Mouse (Mus musculus) hindbrain, embryonic 12.5 days (tissue): ENCODE results near the gene 2510009E07Rik. TPM values are rescaled to one million over a fixed set of nuclear protein-coding genes. Genes with fewer than 3 reads are reported as not detected.
A peak's percentile ranks its signal among the peaks of the same experiment; 100 is the strongest.
"Not testable (repeated sequence)": the region's sequence is repeated elsewhere in the genome, so short reads cannot be mapped to it uniquely, and the experiment has no call there.

Source experiments
- ATAC-seq: fragments of 200-750 bp; cut with Nextera tagmentation; 2 replicates; pipeline ENCODE4 v1.8.0; 2017; ENCODE audit warnings: moderate TSS enrichment; ENCODE audit not compliant: low FRiP score
- H3K27ac ChIP-seq: fragments of 300-500 bp; sonication (generic); 2 replicates; pipeline ENCODE4 v1.5.1; 2016; ENCODE audit warnings: mild to moderate bottlenecking
- H3K27me3 ChIP-seq: fragments of 300-500 bp; sonication (generic); 2 replicates; pipeline ENCODE4 v1.6.1; 2016; ENCODE audit warnings: mild to moderate bottlenecking
- H3K36me3 ChIP-seq: fragments of 300-500 bp; sonication (generic); 2 replicates; pipeline ENCODE4 v1.6.1; 2016; ENCODE audit warnings: mild to moderate bottlenecking
- H3K4me1 ChIP-seq: fragments of 300-500 bp; sonication (generic); 2 replicates; pipeline ENCODE4 v1.6.1; 2016
- H3K4me2 ChIP-seq: fragments of 300-500 bp; sonication (generic); replicated peaks from 2 replicates; pipeline ENCODE4 v1.6.1; 2016; ENCODE audit warnings: mild to moderate bottlenecking
- H3K4me3 ChIP-seq: fragments of 300-500 bp; sonication (generic); 2 replicates; pipeline ENCODE4 v1.5.1; 2016; ENCODE audit warnings: mild to moderate bottlenecking
- H3K9ac ChIP-seq: fragments of 300-500 bp; sonication (generic); 2 replicates; pipeline ENCODE4 v1.6.1; 2016; ENCODE audit warnings: mild to moderate bottlenecking, moderate library complexity
- H3K9me3 ChIP-seq: fragments of 300-500 bp; sonication (generic); replicated peaks from 2 replicates; pipeline ENCODE4 v1.6.1; 2016; ENCODE audit warnings: mild to moderate bottlenecking
- WGBS: fragments of 180-500 bp; shearing (Covaris S2); methylation state at CpG from one replicate; pipeline ENCODE4 v1.1.7; 2016; 5-methylcytosine and 5-hydroxymethylcytosine counted together
- polyA plus RNA-seq: library from polyadenylated mRNA; unstranded; fragments of >200 nt; fragmentation: Nextera tagmentation; extraction: Ambion mirVana; gene quantifications from 2 replicates; pipeline ENCODE4 v1.2.1, GENCODE M21; 2016

The 2510009E07Rik gene
- polyA plus RNA-seq, 1 experiment from 2014 or later = 56.0 TPM

- H3K9me3 ChIP-seq, H3K4me1 ChIP-seq, H3K27me3 ChIP-seq, H3K9ac ChIP-seq, H3K4me2 ChIP-seq, ATAC-seq, H3K4me3 ChIP-seq, H3K27ac ChIP-seq: not testable (repeated sequence)
- peaks cover 14% of the 10 kb centered on the region for H3K36me3 ChIP-seq
Measured at GRCm38 (mm10) chr16:21673046-21673445, 21.4 kb downstream of the 2510009E07Rik start.

- ATAC-seq = no peak
- H3K4me1 ChIP-seq = no peaks in the 10 kb centered on the region
- 85% methylated on average over 4 of the region's 4 CpGs for WGBS
- H3K9me3 ChIP-seq = peaks cover 3% of the 10 kb centered on the region; the same call in 1 of the 2 replicates
- H3K4me3 ChIP-seq = no peak overlapping the region
- peaks cover 10% of the 10 kb centered on the region for H3K36me3 ChIP-seq
- H3K27me3 ChIP-seq = no peaks in the 10 kb centered on the region
- no peak overlapping the region for H3K9ac ChIP-seq
- no peak overlapping the region for H3K4me2 ChIP-seq
- no peak overlapping the region for H3K27ac ChIP-seq
Measured at GRCm38 (mm10) chr16:21671878-21672277, 22.6 kb downstream of the 2510009E07Rik start.

GRCm38 (mm10) chr16:21665423-21665986, 29.0 kb downstream of the 2510009E07Rik start:
- peaks cover 21% of the 10 kb centered on the region for H3K4me1 ChIP-seq
- ATAC-seq = 0 out of 2 replicates have a peak, but pooled peaks have one; percentile 61
- H3K9me3 ChIP-seq = peaks cover 3% of the 10 kb centered on the region; the same call in 1 of the 2 replicates
- H3K27me3 ChIP-seq = no peaks in the 10 kb centered on the region
- WGBS = 20% methylated on average over 4 of the region's 4 CpGs
- peak overlapping the region; percentile 36; the same call in 1 of the 2 replicates for H3K27ac ChIP-seq
- H3K9ac ChIP-seq = 0 out of 2 replicates have a peak overlapping the region, but pooled peaks have one; percentile 33
- H3K36me3 ChIP-seq = no peaks in the 10 kb centered on the region
- H3K4me2 ChIP-seq = 0 out of 2 replicates have a peak overlapping the region, but pooled peaks have one; percentile 24
- no peak overlapping the region for H3K4me3 ChIP-seq

GRCm38 (mm10) chr16:21664633-21665363, 29.7 kb downstream of the 2510009E07Rik start:
- no peaks in the 10 kb centered on the region for H3K27me3 ChIP-seq
- no peaks in the 10 kb centered on the region for H3K36me3 ChIP-seq
- no peak overlapping the region for H3K4me3 ChIP-seq
- peak overlapping the region; percentile 24 for H3K4me2 ChIP-seq
- peak overlapping the region; percentile 36 for H3K27ac ChIP-seq
- peak; percentile 91 for ATAC-seq
- peaks cover 27% of the 10 kb centered on the region for H3K4me1 ChIP-seq
- WGBS = 9% methylated on average over 18 of the region's 18 CpGs
- H3K9me3 ChIP-seq = peaks cover 3% of the 10 kb centered on the region; the same call in 1 of the 2 replicates
- H3K9ac ChIP-seq = no peak overlapping the region; the same call in 1 of the 2 replicates

GRCm38 (mm10) chr16:21655961-21656360, 38.5 kb downstream of the 2510009E07Rik start:
- H3K27ac ChIP-seq = 0 out of 2 replicates have a peak overlapping the region, but pooled peaks have one; percentile 69
- H3K4me3 ChIP-seq = no peak overlapping the region
- H3K36me3 ChIP-seq = peaks cover 23% of the 10 kb centered on the region; the same call in 1 of the 2 replicates
- 89% methylated on average over 9 of the region's 9 CpGs for WGBS
- no peaks in the 10 kb centered on the region for H3K27me3 ChIP-seq
- H3K9ac ChIP-seq = no peak overlapping the region
- H3K4me1 ChIP-seq = peaks cover 21% of the 10 kb centered on the region
- ATAC-seq = no peak
- peaks cover 4% of the 10 kb centered on the region; the same call in 1 of the 2 replicates for H3K9me3 ChIP-seq
- H3K4me2 ChIP-seq = no peak overlapping the region

- no peaks in the 10 kb centered on the region for H3K27me3 ChIP-seq
- H3K4me3 ChIP-seq = no peak overlapping the region
- no peak overlapping the region for H3K9ac ChIP-seq
- H3K4me2 ChIP-seq = no peak overlapping the region
- no peak for ATAC-seq
- 34% methylated on average over 6 of the region's 6 CpGs for WGBS
- peaks cover 18% of the 10 kb centered on the region for H3K4me1 ChIP-seq
- H3K9me3 ChIP-seq = peaks cover 4% of the 10 kb centered on the region; the same call in 1 of the 2 replicates
- peak overlapping the region; percentile 69; the same call in 1 of the 2 replicates for H3K27ac ChIP-seq
- H3K36me3 ChIP-seq = peaks cover 23% of the 10 kb centered on the region; the same call in 1 of the 2 replicates
Measured at GRCm38 (mm10) chr16:21655291-21655690, 39.2 kb downstream of the 2510009E07Rik start.

- H3K27me3 ChIP-seq = no peaks in the 10 kb centered on the region
- 40% methylated on average over 5 of the region's 5 CpGs for WGBS
- H3K9ac ChIP-seq = no peak overlapping the region
- H3K36me3 ChIP-seq = peaks cover 24% of the 10 kb centered on the region; the same call in 1 of the 2 replicates
- H3K4me2 ChIP-seq = no peak overlapping the region
- peaks cover 14% of the 10 kb centered on the region for H3K4me1 ChIP-seq
- H3K27ac ChIP-seq = peak overlapping the region; percentile 69; the same call in 1 of the 2 replicates
- H3K9me3 ChIP-seq = peaks cover 3% of the 10 kb centered on the region; the same call in 1 of the 2 replicates
- no peak overlapping the region for H3K4me3 ChIP-seq
- ATAC-seq = peak; percentile 78
Measured at GRCm38 (mm10) chr16:21654384-21654783, 40.1 kb downstream of the 2510009E07Rik start.

GRCm38 (mm10) chr16:21653151-21653550, 41.3 kb downstream of the 2510009E07Rik start:
- Histone ChIP-seq H3K9ac (no peak overlapping the region), H3K4me3 (no peak overlapping the region), H3K9me3 (no peaks in the 10 kb centered on the region), H3K4me2 (no peak overlapping the region), H3K27me3 (no peaks in the 10 kb centered on the region), H3K27ac (no peak overlapping the region), H3K4me1 (peaks cover 14% of the 10 kb centered on the region), H3K36me3 (peaks cover 20% of the 10 kb centered on the region; the same call in 1 of the 2 replicates)
- 80% methylated on average over 15 of the region's 15 CpGs for WGBS
- no peak for ATAC-seq

- WGBS = 85% methylated on average over 4 of the region's 4 CpGs
- Histone ChIP-seq H3K9me3 (no peaks in the 10 kb centered on the region), H3K4me3 (no peak overlapping the region), H3K4me2 (no peak overlapping the region), H3K36me3 (peaks cover 20% of the 10 kb centered on the region; the same call in 1 of the 2 replicates), H3K9ac (no peak overlapping the region), H3K27ac (no peak overlapping the region), H3K4me1 (peaks cover 21% of the 10 kb centered on the region), H3K27me3 (no peaks in the 10 kb centered on the region)
- ATAC-seq = no peak
Measured at GRCm38 (mm10) chr16:21651161-21651560, 43.3 kb downstream of the 2510009E07Rik start.

GRCm38 (mm10) chr16:21650289-21650688, 44.2 kb downstream of the 2510009E07Rik start:
- H3K36me3 ChIP-seq = peaks cover 20% of the 10 kb centered on the region; the same call in 1 of the 2 replicates
- no peaks in the 10 kb centered on the region for H3K9me3 ChIP-seq
- no peak overlapping the region for H3K4me3 ChIP-seq
- H3K4me1 ChIP-seq = peaks cover 17% of the 10 kb centered on the region
- WGBS = 91% methylated on average over 3 of the region's 3 CpGs
- no peaks in the 10 kb centered on the region for H3K27me3 ChIP-seq
- no peak for ATAC-seq
- H3K27ac ChIP-seq = no peak overlapping the region
- H3K9ac ChIP-seq = no peak overlapping the region
- H3K4me2 ChIP-seq = no peak overlapping the region

- no peaks in the 10 kb centered on the region for H3K9me3 ChIP-seq
- no peak overlapping the region for H3K4me2 ChIP-seq
- H3K9ac ChIP-seq = no peak overlapping the region
- no peak for ATAC-seq
- H3K27me3 ChIP-seq = no peaks in the 10 kb centered on the region
- peaks cover 20% of the 10 kb centered on the region; the same call in 1 of the 2 replicates for H3K36me3 ChIP-seq
- H3K27ac ChIP-seq = no peak overlapping the region
- WGBS = 83% methylated on average over 4 of the region's 4 CpGs
- no peak overlapping the region for H3K4me3 ChIP-seq
- peaks cover 16% of the 10 kb centered on the region for H3K4me1 ChIP-seq
Measured at GRCm38 (mm10) chr16:21648800-21649199, 45.7 kb downstream of the 2510009E07Rik start.

- Histone ChIP-seq H3K27me3 (no peaks in the 10 kb centered on the region), H3K4me3 (no peak overlapping the region), H3K4me2 (no peak overlapping the region), H3K36me3 (0 out of 2 replicates have a peak, but pooled peaks cover 11% of the 10 kb centered on the region), H3K9me3 (no peaks in the 10 kb centered on the region), H3K4me1 (peaks cover 18% of the 10 kb centered on the region), H3K9ac (no peak overlapping the region), H3K27ac (peak overlapping the region; percentile 14; the same call in 1 of the 2 replicates)
- WGBS = 62% methylated on average over 3 of the region's 3 CpGs
- ATAC-seq = no peak
Measured at GRCm38 (mm10) chr16:21646496-21646895, 48.0 kb downstream of the 2510009E07Rik start.
